Mouse (Mus musculus) heart, embryonic 15.5 days (tissue): ENCODE results near the gene Rsrc2. TPM values are rescaled to one million over a fixed set of nuclear protein-coding genes. Genes with fewer than 3 reads are reported as not detected.
"Not testable (repeated sequence)": the region's sequence is repeated elsewhere in the genome, so short reads cannot be mapped to it uniquely, and the experiment has no call there.

Source experiments
- ATAC-seq: fragments of 200-750 bp; cut with Nextera tagmentation; replicated peaks from 2 replicates; pipeline ENCODE4 v1.8.0; 2017; ENCODE audit warnings: low read depth, moderate TSS enrichment; ENCODE audit not compliant: insufficient number of reproducible peaks, insufficient read depth, low FRiP score
- H3K27ac ChIP-seq: fragments of 300-500 bp; sonication (generic); 2 replicates; pipeline ENCODE4 v1.5.1; 2015; ENCODE audit warnings: mild to moderate bottlenecking, inconsistent platforms
- H3K27me3 ChIP-seq: fragments of 300-500 bp; sonication (generic); 2 replicates; pipeline ENCODE4 v1.6.1; 2015; ENCODE audit warnings: inconsistent platforms
- H3K36me3 ChIP-seq: fragments of 300-500 bp; sonication (generic); 2 replicates; pipeline ENCODE4 v1.6.1; 2015; ENCODE audit warnings: mild to moderate bottlenecking, inconsistent platforms
- H3K4me1 ChIP-seq: fragments of 300-500 bp; sonication (generic); replicated peaks from 2 replicates; pipeline ENCODE4 v1.6.1; 2015; ENCODE audit warnings: inconsistent platforms
- H3K4me2 ChIP-seq: fragments of 300-500 bp; sonication (generic); 2 replicates; pipeline ENCODE4 v1.6.1; 2015; ENCODE audit warnings: inconsistent platforms, mild to moderate bottlenecking, moderate library complexity
- H3K4me3 ChIP-seq: fragments of 300-500 bp; sonication (generic); 2 replicates; pipeline ENCODE4 v1.5.1; 2015; ENCODE audit warnings: mild to moderate bottlenecking, inconsistent platforms
- H3K9ac ChIP-seq: fragments of 300-500 bp; sonication (generic); 2 replicates; pipeline ENCODE4 v1.6.1; 2015; ENCODE audit warnings: mild to moderate bottlenecking, inconsistent platforms
- H3K9me3 ChIP-seq: fragments of 300-500 bp; sonication (generic); replicated peaks from 2 replicates; pipeline ENCODE4 v1.6.1; 2016; ENCODE audit warnings: inconsistent platforms
- WGBS: fragments of 180-500 bp; shearing (Covaris S2); methylation state at CpG from one replicate; pipeline ENCODE4 v1.1.7; 2015; ENCODE audit warnings: mixed read lengths; 5-methylcytosine and 5-hydroxymethylcytosine counted together
- polyA plus RNA-seq: library from polyadenylated mRNA; unstranded; fragments of >200 nt; fragmentation: Nextera tagmentation; extraction: Ambion mirVana; gene quantifications from 2 replicates; pipeline ENCODE4 v1.2.1, GENCODE M21; 2015

Rsrc2 gene
- 75.4 and 84.3 TPM in 2 replicates for polyA plus RNA-seq

DNA sequence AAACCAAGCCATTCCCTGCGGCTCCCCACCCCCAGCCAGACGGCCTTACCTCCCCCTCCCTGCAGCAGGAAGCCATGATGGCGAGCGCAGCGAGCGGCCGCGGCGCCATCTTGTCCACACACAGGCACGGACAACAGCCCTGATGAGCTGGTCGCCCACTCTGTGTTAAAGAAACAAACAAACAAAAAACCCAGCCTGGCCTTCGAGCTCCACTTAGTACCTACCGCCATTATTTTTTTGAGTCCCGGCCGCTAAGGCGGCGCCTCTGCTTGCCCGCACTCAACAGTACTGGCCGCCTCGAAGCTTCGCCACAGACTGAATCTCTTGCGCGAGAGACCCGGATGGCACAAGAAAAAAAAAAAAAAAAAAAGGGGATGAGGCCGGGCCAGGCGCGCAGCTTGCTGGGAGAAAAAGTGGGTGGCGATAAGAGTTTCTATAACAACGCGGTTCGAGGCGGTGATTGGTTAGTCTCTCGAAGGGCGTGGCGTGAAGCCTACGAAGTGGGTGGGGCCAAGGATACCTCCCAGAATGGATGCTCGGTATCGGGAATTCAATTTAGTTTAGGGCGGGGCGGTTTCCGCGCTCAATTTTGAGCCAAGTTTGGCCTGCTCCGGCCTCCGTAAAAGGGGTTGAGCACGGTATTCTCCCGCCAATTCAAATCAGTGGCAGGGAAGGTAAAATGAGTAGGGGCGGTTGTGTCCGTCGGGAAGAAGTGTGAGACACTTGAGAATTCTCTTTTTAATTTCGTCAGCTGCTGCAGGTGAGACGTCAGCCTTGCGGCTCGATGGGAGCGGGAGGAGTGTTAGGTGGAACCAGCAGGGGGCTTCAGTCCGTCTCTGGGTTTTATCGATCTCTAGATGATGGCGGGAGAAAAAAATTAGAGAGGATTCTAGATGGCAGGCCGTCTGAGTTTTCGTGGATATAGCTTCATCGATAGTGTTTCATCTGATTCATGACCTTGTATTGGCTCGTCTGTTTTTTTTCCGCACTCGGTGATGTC lies at the start of gene Rsrc2, which contains the start of gene Kntc1:
TSS of gene Rsrc2 (minus strand) at position 350 of the 1,000 bp plus-strand sequence.
TSS of gene Kntc1 (plus strand) at position 652 of the 1,000 bp plus-strand sequence.
- H3K4me2 ChIP-seq, result peak within 1 kb of the TSS; percentile 77
- peak; percentile 97 for ATAC-seq
- no peaks in the 10 kb centered on the region for H3K9me3 ChIP-seq
- H3K27me3 ChIP-seq, result no peaks in the 10 kb centered on the region
- H3K4me1 ChIP-seq, result peaks cover 31% of the 10 kb centered on the region
- H3K27ac ChIP-seq, result peak within 1 kb of the TSS; percentile 97
- WGBS, result under 1% methylated on average over 63 of the region's 63 CpGs
- H3K36me3 ChIP-seq, result peaks cover 6% of the 10 kb centered on the region
- H3K4me3 ChIP-seq, result peak within 1 kb of the TSS; percentile 73
- peak within 1 kb of the TSS; percentile 65 for H3K9ac ChIP-seq

DNA sequence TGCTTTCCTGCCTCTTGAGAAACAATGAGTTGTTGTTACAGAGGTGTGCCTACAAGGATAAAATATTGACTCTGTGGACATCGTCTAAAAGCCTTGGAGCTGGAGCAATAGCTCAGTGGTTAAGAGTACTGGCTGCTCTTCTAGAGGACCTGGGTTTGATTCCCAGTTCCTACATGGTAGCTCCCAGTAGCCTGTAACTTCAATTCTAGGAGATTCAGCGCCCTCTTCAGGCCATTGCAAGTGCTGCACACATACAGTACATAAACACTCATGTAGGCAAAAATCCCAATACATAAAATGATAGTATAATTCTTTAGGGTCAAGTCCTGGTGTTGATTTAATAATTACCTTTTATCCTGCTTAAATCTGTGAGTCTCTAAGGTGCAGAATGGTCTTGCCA lies 43.9 kb upstream of the Rsrc2 start:
- ATAC-seq, result no peak
- H3K36me3 ChIP-seq, result peaks cover 55% of the 10 kb centered on the region

DNA sequence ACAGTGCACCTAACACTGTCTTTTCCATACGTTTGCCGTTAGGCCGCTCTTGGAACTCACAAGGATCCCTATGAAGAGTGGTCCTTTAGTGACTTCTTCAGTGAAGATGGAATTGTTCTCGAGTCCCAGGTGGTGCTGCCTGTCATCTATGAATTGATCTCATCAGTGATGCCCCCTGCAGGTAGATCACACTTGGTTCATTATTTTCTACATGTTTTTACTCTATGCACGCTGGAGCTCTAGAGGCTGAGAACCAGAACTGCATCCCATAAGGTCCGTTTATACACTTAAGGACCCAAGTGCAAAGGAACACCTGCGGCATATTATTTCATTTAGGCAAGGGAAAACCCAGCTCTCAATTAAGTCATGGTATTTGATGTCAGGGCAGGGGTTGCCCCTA lies 39.8 kb upstream of the Rsrc2 start:
- Histone ChIP-seq H3K9me3 (no peaks in the 10 kb centered on the region; the same call in 1 of the 2 replicates), H3K4me1 (no peaks in the 10 kb centered on the region), H3K27ac (no peak overlapping the region), H3K9ac (no peak overlapping the region), H3K27me3 (no peaks in the 10 kb centered on the region), H3K36me3 (peaks cover 63% of the 10 kb centered on the region), H3K4me2 (no peak overlapping the region), H3K4me3 (no peak overlapping the region)
- WGBS, result 90% methylated on average over 7 of the region's 7 CpGs
- no peak for ATAC-seq

More for the DNA sequence above, 43.9 kb upstream of the Rsrc2 start:
- Histone ChIP-seq H3K9ac (no peak overlapping the region), H3K4me3 (no peak overlapping the region), H3K4me1 (no peaks in the 10 kb centered on the region), H3K27me3 (no peaks in the 10 kb centered on the region), H3K27ac (no peak overlapping the region), H3K4me2 (no peak overlapping the region), H3K9me3 (no peaks in the 10 kb centered on the region; the same call in 1 of the 2 replicates)
- 85% methylated on average over 2 of the region's 2 CpGs for WGBS

DNA sequence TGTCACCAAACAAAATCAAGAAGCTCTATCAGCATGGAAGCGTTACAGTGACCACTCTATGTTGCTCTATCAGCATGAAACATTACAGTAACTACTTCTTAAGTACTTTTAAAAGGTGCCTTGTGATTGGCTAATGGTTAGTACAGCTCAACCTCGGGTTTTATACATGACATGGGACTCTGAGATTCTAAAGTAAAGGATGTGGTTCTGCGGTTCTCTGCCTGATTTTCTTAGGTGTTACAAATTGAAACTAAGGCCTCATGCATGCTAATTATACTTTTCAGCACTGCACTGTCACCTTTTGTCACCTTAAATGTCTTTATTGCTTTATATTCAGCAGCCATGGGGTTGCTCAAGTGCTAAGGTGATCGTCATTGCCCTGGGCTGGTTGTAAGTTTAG lies 32.6 kb upstream of the Rsrc2 start:
- Histone ChIP-seq H3K9ac (no peak overlapping the region), H3K27me3 (no peaks in the 10 kb centered on the region), H3K36me3 (peaks cover 41% of the 10 kb centered on the region), H3K4me3 (no peak overlapping the region), H3K9me3 (no peaks in the 10 kb centered on the region), H3K4me2 (no peak overlapping the region), H3K27ac (no peak overlapping the region), H3K4me1 (no peaks in the 10 kb centered on the region)
- no peak for ATAC-seq
- 88% methylated on average over 4 of the region's 4 CpGs for WGBS

DNA sequence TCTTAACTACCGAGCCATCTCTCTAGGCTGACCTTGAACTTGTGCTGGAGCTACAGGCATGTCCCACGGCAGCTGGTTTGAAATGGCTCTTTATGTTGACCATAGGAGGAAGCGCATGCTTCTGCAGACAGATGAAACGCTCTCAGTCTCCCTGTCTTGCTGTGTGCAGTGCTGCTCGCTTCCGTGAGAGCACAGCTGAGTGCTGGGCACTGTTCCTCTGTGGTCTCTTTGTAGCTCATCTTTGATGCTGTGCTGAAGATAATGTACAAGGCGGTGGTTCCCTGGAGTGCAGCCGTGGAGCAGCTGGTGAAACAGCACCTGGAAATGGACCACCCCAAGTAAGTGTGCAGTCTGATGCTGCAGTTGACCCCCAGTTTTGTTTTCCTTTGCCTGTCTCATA lies 31.5 kb upstream of the Rsrc2 start:
- no peak for ATAC-seq
- Histone ChIP-seq H3K4me2 (no peak overlapping the region), H3K4me3 (no peak overlapping the region), H3K27ac (no peak overlapping the region), H3K4me1 (no peaks in the 10 kb centered on the region), H3K9me3 (no peaks in the 10 kb centered on the region), H3K36me3 (peaks cover 45% of the 10 kb centered on the region), H3K9ac (no peak overlapping the region), H3K27me3 (no peaks in the 10 kb centered on the region)
- 92% methylated on average over 8 of the region's 8 CpGs for WGBS

DNA sequence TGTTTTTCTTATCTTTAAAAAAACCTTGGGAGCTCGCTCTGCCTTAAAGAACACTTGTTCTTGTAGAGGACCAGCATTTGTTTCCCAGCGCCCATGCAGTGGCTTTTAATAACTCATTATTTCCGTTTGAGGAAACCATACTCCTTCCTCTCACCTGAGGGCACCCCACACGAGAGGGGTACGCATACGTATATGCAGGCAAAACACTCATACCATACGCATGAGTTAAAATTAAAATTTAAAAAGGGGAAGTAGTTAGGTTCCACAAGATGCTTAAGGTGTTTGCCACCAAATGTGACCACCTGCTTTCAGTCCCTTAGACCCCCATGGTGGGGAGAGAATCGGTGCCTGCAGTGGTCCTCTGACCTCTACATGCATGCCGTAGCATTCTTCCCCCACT lies 24.2 kb upstream of the Rsrc2 start:
- Histone ChIP-seq H3K9me3 (no peaks in the 10 kb centered on the region), H3K9ac (no peak overlapping the region), H3K27me3 (no peaks in the 10 kb centered on the region), H3K27ac (no peak overlapping the region), H3K36me3 (peaks cover 45% of the 10 kb centered on the region), H3K4me1 (no peaks in the 10 kb centered on the region), H3K4me3 (no peak overlapping the region), H3K4me2 (no peak overlapping the region)
- no peak for ATAC-seq
- WGBS, result 90% methylated on average over 9 of the region's 9 CpGs

DNA sequence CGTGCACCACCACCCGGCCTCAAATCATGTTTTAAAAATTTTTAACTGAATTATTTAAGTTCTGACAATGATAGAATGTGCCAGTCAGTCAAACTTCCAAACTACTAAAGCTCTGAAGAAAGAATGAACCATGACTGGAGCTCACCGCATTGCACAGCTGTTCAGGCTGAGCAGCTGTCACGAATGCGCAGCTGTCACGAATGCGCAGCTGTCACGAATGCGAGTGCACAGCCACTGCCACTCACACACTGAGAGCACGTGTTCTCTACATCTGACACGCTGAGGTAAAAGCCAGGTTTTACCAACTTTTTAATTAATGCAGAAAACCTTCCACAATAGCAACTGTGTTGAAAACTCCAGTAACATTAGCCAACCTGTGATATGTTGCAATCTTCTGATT lies 17.2 kb upstream of the Rsrc2 start:
- peaks cover 44% of the 10 kb centered on the region for H3K36me3 ChIP-seq
- WGBS, result 92% methylated on average over 11 of the region's 11 CpGs
- ATAC-seq, result not testable (repeated sequence)

DNA sequence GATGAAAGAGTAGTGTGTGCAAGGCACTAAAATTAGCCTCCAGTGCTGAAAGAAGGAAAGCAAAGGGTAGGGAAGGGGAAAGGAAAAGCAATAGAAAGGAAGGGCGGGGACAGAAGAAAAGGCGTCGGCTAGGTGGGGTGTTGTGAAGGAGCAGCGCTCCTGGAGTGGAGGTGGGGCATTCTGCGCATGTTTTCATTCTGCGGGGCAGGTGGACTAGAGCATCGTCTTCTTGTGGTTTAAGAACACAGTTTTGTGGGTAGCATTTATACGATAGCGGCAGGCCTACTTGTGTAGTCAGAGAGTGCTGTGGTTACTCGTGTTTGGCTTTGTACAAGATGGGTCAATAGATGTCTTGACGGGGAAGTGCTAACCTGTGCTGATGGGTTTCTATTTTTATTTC lies 16.3 kb upstream of the Rsrc2 start:
- no peak for ATAC-seq
- no peaks in the 10 kb centered on the region for H3K27me3 ChIP-seq
- H3K4me2 ChIP-seq, result no peak overlapping the region
- H3K9ac ChIP-seq, result no peak overlapping the region
- no peak overlapping the region for H3K4me3 ChIP-seq
- H3K9me3 ChIP-seq, result no peaks in the 10 kb centered on the region
- no peaks in the 10 kb centered on the region for H3K4me1 ChIP-seq
- no peak overlapping the region for H3K27ac ChIP-seq
- WGBS, result 85% methylated on average over 11 of the region's 11 CpGs
- H3K36me3 ChIP-seq, result peaks cover 44% of the 10 kb centered on the region

More for the DNA sequence above, 17.2 kb upstream of the Rsrc2 start:
- not testable (repeated sequence) for H3K4me2 ChIP-seq, H3K9me3 ChIP-seq, H3K9ac ChIP-seq, H3K27me3 ChIP-seq, H3K27ac ChIP-seq, H3K4me1 ChIP-seq, H3K4me3 ChIP-seq

DNA sequence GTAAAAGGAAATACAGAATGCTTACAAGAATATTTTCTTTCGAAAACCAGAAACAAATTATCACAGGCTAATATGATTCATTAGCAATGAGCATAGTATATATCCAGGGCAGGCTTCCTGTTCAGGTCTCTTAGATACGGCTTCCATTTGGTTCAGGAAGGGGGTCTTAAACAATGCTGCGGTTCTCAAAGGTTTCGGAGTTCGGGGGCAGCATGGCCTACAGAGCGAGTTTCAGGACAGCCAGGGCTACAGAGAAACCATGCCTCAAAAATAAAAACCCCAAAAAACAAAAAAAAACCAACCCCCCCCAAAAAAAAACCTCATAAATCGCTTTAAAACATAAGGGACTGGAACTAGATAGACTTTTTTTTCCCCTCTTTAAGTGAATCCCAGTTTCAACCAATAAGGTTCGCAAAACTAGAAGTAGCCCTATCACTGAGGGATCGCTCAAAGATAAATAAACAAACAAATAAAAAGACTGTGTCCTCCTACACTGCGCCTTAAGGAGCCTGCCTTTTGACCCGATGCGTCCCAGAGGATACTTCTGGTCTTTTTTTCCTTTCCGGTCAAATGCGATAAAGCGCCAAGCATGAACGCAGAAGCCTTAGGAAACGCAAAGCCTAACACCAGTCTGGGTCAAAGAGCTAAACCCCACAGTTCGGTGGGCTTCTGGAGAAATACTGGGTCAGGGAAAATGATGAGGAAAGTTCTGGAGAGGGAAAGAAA lies 712 bp downstream of the Rsrc2 start:
- Histone ChIP-seq H3K36me3 (peaks cover 14% of the 10 kb centered on the region), H3K4me1 (peaks cover 31% of the 10 kb centered on the region), H3K27ac (peak overlapping the region; percentile 97), H3K9me3 (no peaks in the 10 kb centered on the region), H3K9ac (peak overlapping the region; percentile 65), H3K4me2 (peak overlapping the region; percentile 67), H3K27me3 (no peaks in the 10 kb centered on the region), H3K4me3 (peak overlapping the region; percentile 73)
- WGBS, result under 1% methylated on average over 18 of the region's 18 CpGs
- peak; percentile 15; the same call in 1 of the 2 replicates for ATAC-seq

DNA sequence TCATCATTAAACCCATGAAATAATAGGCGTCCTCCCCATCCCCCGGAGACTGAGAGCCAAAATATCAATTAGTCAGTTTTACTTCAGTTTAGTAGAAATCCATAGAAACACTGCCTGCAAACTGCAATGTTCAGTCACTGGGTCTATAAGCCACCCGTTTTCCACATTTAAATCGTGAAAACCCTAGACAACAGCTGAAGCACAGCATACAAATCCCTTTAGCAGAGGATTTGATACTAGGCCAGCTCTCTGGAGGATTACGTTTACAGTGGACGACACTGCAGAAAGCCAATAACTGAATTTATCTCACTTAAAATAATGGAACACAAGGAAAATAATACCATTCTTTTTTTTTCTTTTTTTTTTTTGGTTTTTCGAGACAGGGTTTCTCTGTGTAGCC lies 1.6 kb downstream of the Rsrc2 start:
- Histone ChIP-seq H3K27me3 (no peaks in the 10 kb centered on the region), H3K4me3 (peak overlapping the region; percentile 73), H3K9ac (peak overlapping the region; percentile 46), H3K9me3 (no peaks in the 10 kb centered on the region), H3K36me3 (peaks cover 22% of the 10 kb centered on the region), H3K4me2 (peak overlapping the region; percentile 67), H3K27ac (no peak overlapping the region), H3K4me1 (peaks cover 31% of the 10 kb centered on the region)
- 24% methylated on average over 7 of the region's 7 CpGs for WGBS
- ATAC-seq, result no peak

DNA sequence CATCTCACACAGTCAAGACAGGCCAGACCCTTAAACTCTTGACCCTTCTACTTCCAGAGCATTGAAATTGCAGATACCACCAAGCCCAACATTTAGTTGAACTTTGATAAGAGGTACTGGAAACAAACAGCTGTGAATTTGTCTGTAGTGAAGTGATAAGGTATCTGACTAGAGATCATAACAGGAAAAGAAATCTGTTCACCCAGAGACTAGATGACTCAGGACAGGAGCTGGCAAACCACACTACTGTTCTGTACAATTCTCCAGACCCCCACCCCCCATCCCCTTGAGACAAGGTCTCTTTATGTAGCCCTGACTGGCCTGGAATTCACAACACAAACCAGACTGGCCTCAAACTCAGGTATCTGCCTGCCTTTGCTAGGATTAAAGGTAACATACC lies 3.0 kb downstream of the Rsrc2 start:
- no peak for ATAC-seq
- Histone ChIP-seq H3K27ac (no peak overlapping the region), H3K4me1 (peaks cover 31% of the 10 kb centered on the region), H3K4me3 (peak overlapping the region; percentile 73; the same call in 1 of the 2 replicates), H3K4me2 (peak overlapping the region; percentile 67), H3K27me3 (no peaks in the 10 kb centered on the region), H3K36me3 (peaks cover 28% of the 10 kb centered on the region), H3K9ac (peak overlapping the region; percentile 19; the same call in 1 of the 2 replicates), H3K9me3 (no peaks in the 10 kb centered on the region)
